In the genomic region with DNA sequence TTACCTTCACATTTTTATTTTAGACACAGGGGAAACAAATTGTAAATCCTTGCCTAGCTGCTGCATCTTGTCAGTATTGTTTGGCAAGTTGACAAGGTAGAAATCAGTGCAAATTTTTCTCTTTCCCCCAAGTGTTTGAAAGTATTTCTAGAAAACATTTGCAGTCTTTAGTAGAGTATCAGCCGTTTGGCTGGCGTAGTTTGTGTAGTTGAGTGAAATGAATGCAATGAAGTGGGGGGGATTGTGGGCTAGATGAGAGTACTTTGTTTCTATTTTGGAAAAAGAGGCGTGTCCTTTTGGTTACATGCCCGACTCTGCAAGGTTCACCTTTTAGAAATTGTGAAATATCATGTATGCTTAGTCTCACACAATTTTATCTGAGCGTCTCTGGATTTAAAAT, we compare ENCODE assay signal across 7 mouse cellular contexts. TPM values are rescaled to one million over a fixed set of nuclear protein-coding genes. Genes with fewer than 3 reads are reported as not detected.
DNase-seq lines count a peak whose midpoint lies in the region; ATAC-seq and TF ChIP-seq lines count a peak whose summit lies in the region.

No protein-coding gene starts in this region.

- ATAC-seq in limb, embryonic 13.5 days (ENCODE audit: low FRiP score, low read depth), result no peak
- ATAC-seq in neural tube, embryonic 12.5 days (ENCODE audit: low FRiP score, low read depth), result no peak

- WGBS in limb, embryonic 13.5 days, result 30% methylated on average over 5 of the region's 5 CpGs
- 42% methylated on average over 5 of the region's 5 CpGs for WGBS in neural tube, embryonic 12.5 days

- H3K4me3 ChIP-seq in ES-E14 (ENCODE audit: insufficient read depth in 1 of 2, low read depth in 1 of 2, low read length in 2 of 2, poor library complexity in 1 of 2, severe bottlenecking in 1 of 2), result peak overlapping the region; percentile 86 to 99; a peak in 3 of 4 replicates
- peak overlapping the region; percentile 88 for H3K4me3 ChIP-seq in limb, embryonic 13.5 days
- H3K4me3 ChIP-seq in neural tube, embryonic 12.5 days, result peak overlapping the region; percentile 93; the same call in 1 of the 2 replicates

- in situ Hi-C loops in ES-E14 (cut with MboI; ENCODE audit: low sequenced_read_pairs in 2 of 2, unreplicated experiment in 2 of 2), result no loop called here

- H3K9me3 ChIP-seq in ES-E14 (ENCODE audit: control insufficient read depth, insufficient read depth, low read depth, low read length), result no peaks in the 10 kb centered on the region
- no peaks in the 10 kb centered on the region for H3K9me3 ChIP-seq in limb, embryonic 13.5 days
- H3K9me3 ChIP-seq in neural tube, embryonic 12.5 days, result no peaks in the 10 kb centered on the region

- H3K27ac ChIP-seq in ES-E14 (ENCODE audit: insufficient read depth, low read depth, low read length, poor library complexity, severe bottlenecking), result no peak overlapping the region
- H3K27ac ChIP-seq in limb, embryonic 13.5 days, result peak overlapping the region; percentile 91; the same call in 1 of the 2 replicates
- H3K27ac ChIP-seq in neural tube, embryonic 12.5 days, result no peak overlapping the region

- peak; percentile 67 for DNase-seq in CD4-positive helper T cell, adult 2 months (ENCODE audit: low read depth, low spot score)
- no peak for DNase-seq in ES-E14 (ENCODE audit: low read depth, low spot score)
- peak; percentile 15 to 56 for DNase-seq in heart, adult 9 months (ENCODE audit: low spot score in 2 of 2)
- no peak for DNase-seq in frontal cortex, postnatal 25 days (ENCODE audit: low spot score in 2 of 2)
- DNase-seq in ovary, postnatal 10 days (ENCODE audit: low spot score), result no peak

- no peaks in the 10 kb centered on the region for H3K36me3 ChIP-seq in ES-E14 (ENCODE audit: control insufficient read depth, insufficient read depth, low read length, poor library complexity, severe bottlenecking)
- peaks cover 3% of the 10 kb centered on the region; the same call in 1 of the 2 replicates for H3K36me3 ChIP-seq in limb, embryonic 13.5 days
- no peaks in the 10 kb centered on the region for H3K36me3 ChIP-seq in neural tube, embryonic 12.5 days

- no peaks in the 10 kb centered on the region for H3K27me3 ChIP-seq in limb, embryonic 13.5 days
- no peaks in the 10 kb centered on the region for H3K27me3 ChIP-seq in neural tube, embryonic 12.5 days (replicated peaks)

- H3K4me1 ChIP-seq in ES-E14 (ENCODE audit: control insufficient read depth in 2 of 2, insufficient read depth in 2 of 2, low read length in 2 of 2, poor library complexity in 1 of 2), result peaks cover 2 to 8% of the 10 kb centered on the region in 2 experiments
- peaks cover 41% of the 10 kb centered on the region for H3K4me1 ChIP-seq in limb, embryonic 13.5 days
- peaks cover 22% of the 10 kb centered on the region for H3K4me1 ChIP-seq in neural tube, embryonic 12.5 days

- peak overlapping the region; percentile 78 for H3K4me2 ChIP-seq in limb, embryonic 13.5 days (replicated peaks)
- peak overlapping the region; percentile 78 for H3K4me2 ChIP-seq in neural tube, embryonic 12.5 days (replicated peaks)

- H3K9ac ChIP-seq in ES-E14 (ENCODE audit: insufficient read depth, low read depth, low read length, poor library complexity, severe bottlenecking), result no peak overlapping the region
- H3K9ac ChIP-seq in limb, embryonic 13.5 days, result peak overlapping the region; percentile 93; the same call in 1 of the 2 replicates
- H3K9ac ChIP-seq in neural tube, embryonic 12.5 days, result 0 out of 2 replicates have a peak overlapping the region, but pooled peaks have one; percentile 14

TF ChIP-seq in ES-E14, 5 proteins besides CTCF, POLR2A, EP300 and RAD21:
- no peak for TF ChIP-seq ZC3H11A (IDR thresholded peaks at IDR 0.05; ENCODE audit: borderline replicate concordance, low read depth, low read length)
- no peak for TF ChIP-seq MAFK (IDR thresholded peaks at IDR 0.05; ENCODE audit: insufficient read depth, low read depth, low read length)
- TF ChIP-seq ZNF384 (IDR thresholded peaks at IDR 0.05; ENCODE audit: low read depth, low read length), result no peak
- TF ChIP-seq CHD2 (IDR thresholded peaks at IDR 0.05; ENCODE audit: low read depth, low read length), result no peak
- TF ChIP-seq HCFC1 (IDR thresholded peaks at IDR 0.05; ENCODE audit: borderline replicate concordance, insufficient read depth, low read length), result no peak

RNA-seq across cellular contexts. Expression of gene Nadk2, which starts 1.6 kb away (rescaled TPM):
- total RNA-seq in ES-E14 (2012; rRNA removed), result 48.3 and 64.5 TPM in 2 replicates
- polyA plus RNA-seq in limb, embryonic 13.5 days (2015; fragmentation: Nextera tagmentation; extraction: Ambion mirVana), result 25.4 and 27.9 TPM in 2 replicates
- 33.1 and 33.3 TPM in 2 replicates for polyA plus RNA-seq in neural tube, embryonic 12.5 days (2016; fragmentation: Nextera tagmentation; extraction: Ambion mirVana)

Comparison
In these comparisons a context has a peak if more than half of its experiments do, and no peak if none do; other contexts are left out.
1. DNase-seq: peak in CD4-positive helper T cell, adult 2 months (single experiment) and heart, adult 9 months (2 of 2); none in ES-E14 (single experiment), frontal cortex, postnatal 25 days (0 of 2) and ovary, postnatal 10 days (single experiment).
2. Peak in every context shown above with its lines, with median percentiles within 50 percentile points of each other: H3K4me3 ChIP-seq.